Mouse (Mus musculus) splenic B cell, adult 2 months (primary cell): ENCODE measurements around the gene Scrt2.
"Not testable (repeated sequence)": the region's sequence is repeated elsewhere in the genome, so short reads cannot be mapped to it uniquely, and the experiment has no call there.

Source experiments
- DNase-seq: peaks from one replicate; pipeline ENCODE4 v3.0.0-alpha.2; 2011; ENCODE audit warnings: low read depth, low spot score
- H3K27me3 ChIP-seq: 2 replicates; pipeline ENCODE4 v1.6.1; 2012; ENCODE audit warnings: mild to moderate bottlenecking, low read length, moderate library complexity, mixed read lengths; ENCODE audit not compliant: control insufficient read depth, poor library complexity, insufficient read depth, severe bottlenecking
- H3K36me3 ChIP-seq: 2 replicates; pipeline ENCODE4 v1.6.1; 2012; ENCODE audit warnings: mild to moderate bottlenecking, low read length, moderate library complexity, mixed read lengths; ENCODE audit not compliant: control insufficient read depth, poor library complexity, insufficient read depth, severe bottlenecking

Scrt2 gene

DNA sequence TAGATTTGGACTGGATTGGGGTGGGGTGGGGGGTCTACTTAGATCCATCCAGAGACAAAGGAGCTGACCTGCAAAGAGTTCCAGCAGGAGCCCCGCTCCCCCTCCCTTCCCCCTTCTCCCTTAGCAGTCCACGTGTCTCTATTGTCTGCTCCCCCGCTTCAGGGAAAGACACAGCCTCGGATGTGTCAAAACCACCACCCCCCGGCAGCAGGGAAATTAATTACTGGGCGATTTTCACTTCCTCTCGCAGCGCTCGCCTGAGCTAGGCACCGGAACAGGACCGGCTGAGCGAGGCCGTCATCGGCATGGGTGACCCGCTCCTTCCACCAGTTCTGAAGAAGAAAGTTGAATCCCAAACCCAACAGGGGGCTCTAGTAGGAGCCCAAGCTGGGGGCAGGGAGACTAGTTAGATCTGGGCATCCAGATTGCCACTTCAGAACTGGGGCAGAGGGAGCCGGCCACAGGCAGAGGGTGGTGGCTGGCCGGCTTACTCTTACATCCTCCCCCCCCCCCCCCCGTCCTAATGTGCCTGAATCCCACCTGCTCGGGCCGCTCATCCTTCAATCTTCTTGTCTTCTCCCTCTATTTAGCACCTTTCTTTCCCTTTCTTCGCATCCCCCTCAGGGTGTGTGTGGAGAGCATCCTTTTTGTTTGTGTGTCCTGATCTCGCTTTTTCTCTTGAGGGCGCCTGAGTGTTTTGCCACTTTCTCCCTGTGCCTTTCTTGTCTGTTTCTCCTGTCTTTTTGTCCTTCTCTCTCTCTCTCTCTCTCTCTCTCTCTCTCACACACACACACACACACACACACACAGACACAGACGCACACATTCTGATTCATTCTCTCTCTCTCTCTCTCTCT lies at the start of gene Scrt2:
Gene Scrt2 (plus strand): TSS at position 845 of the 857 bp plus-strand sequence.
- H3K36me3 ChIP-seq, result no peaks in the 10 kb centered on the region
- H3K27me3 ChIP-seq, result no peaks in the 10 kb centered on the region; the same call in 1 of the 2 replicates
- peak; percentile 53 for DNase-seq

DNA sequence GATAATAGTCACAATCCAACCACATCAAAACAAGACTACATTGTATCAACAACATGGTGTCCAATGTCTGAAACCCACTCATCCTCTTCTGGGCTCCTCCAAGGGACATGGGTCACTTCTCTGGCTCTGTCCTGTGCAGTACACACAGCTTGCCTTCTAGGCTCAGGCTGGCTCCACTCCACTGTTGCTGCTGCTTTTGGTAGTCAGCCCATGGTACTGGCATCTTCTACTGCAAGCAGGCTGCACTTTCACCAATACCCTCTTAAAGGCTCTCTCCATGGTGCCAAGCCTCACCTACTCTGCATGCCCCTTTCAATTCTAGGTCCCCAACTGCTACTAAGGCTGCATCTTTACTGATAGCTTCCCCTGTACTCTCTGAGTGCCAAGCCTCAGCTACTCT lies 41.2 kb upstream of the Scrt2 start:
- H3K36me3 ChIP-seq, result no peaks in the 10 kb centered on the region
- DNase-seq, result no peak
- no peaks in the 10 kb centered on the region; the same call in 1 of the 2 replicates for H3K27me3 ChIP-seq

DNA sequence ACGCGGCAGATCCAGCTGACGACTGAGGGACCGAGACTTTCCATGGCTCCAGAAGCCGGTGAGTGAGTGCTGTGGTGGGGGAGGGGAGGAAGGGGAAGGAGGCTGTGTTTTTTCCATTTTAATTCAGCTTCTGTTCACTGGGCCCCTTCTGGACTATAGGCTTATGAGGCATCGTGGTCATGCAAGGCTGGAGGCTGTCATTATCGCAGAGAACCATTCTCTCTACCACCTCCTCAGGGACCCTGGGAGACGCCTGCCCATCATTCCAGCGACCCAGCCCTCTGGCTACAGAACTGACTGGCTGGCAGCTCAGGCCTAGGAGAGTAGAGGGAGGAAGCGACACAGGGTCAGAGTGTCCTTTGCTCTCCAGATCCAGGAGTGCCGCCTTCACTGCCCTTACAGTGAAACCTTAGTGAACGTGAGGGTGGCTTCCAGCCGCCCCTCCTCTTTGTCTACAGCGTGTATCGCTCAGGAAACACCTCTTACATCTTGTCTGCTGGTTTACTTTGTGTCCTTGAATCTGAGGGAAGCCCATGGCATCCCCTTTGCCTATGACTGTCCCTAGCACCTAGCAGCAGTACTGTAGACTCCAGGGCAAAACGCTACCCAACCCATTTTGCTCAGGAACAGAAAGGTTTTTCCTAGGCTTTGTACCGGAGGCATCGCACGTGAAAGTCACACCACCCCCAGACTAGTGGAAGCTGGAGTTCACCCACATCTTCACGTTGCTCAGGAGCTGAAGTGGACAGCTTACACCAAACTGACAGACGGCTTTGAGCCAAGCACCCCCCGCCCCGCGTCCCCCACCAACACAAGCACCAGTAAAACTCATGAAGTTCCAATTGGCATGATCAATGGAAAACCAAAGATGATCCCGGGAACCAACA lies 34.0 kb upstream of the Scrt2 start:
- DNase-seq, result no peak
- peaks cover 2% of the 10 kb centered on the region; the same call in 1 of the 2 replicates for H3K27me3 ChIP-seq
- no peaks in the 10 kb centered on the region for H3K36me3 ChIP-seq

DNA sequence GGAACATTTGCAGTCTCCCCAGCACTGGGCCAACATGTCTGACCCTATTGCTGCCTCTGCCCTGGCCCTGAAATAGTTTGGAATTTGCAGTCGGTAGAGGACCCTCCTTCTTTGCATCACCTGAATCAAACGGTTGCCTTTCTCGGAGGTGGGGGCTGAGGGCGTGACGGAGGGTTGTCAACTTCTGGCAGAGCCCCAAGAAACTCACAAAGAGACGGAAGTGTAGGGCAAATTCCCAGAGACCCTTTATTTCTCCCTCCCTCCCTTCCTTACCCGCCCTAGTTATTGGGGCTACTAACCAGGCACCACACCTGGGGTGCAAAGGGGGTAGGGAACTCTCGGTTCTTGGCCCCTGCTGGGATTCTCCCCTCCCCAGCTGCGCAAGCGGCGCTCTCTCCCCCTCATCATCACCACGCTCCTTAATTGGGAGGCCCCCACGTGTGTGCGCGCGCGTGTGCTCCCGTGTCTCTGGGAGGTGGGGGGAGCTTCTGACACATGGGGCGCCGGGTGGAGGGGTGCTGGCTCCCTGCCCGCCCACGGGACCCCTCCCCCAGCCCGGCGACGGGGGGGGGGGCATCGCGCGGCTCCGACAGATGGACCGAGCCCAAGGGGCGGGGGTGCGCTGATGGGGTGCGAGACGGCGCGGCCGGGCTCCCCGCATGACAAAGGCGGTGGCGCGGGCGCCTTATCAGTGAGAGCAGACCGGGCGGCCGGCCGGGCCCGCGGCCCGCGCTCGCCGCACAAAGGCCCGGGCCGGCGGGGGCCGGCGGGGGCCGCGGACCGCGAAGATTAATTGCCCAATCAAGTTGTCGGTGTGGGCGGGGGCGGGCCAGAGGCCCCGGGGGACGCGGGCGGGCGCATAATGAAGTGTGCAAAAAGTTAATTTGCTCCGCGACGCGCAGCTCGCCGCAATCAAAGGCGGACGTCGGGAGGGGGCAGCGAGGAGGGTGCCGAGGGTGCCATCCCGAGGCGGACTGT lies 33.0 kb upstream of the Scrt2 start:
- no peaks in the 10 kb centered on the region for H3K36me3 ChIP-seq
- DNase-seq, result no peak
- H3K27me3 ChIP-seq, result peaks cover 2% of the 10 kb centered on the region; the same call in 1 of the 2 replicates

DNA sequence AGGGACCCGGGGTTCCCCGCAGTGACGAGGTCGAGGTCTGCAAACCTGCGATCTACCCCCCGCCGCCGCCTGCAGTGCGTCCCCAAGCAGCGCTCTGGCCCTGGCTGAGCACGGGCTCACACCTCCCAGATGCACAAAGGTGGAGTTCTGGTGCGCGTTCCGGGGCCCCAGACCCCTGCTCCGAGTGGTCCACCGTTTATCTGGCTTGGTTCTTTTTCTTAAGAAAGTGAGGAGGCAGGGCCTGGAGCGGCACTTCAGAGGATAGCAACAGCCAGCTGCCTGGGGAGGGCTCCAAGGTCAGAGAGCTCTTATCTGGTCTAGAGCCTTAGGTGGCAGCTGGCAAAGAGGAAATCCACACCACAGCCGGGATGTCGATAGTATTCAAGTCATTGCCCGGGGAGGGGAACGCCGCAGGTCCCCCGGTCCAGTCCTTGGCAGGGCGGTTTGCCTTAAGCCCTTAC lies 32.3 kb upstream of the Scrt2 start:
- Histone ChIP-seq H3K36me3 (no peaks in the 10 kb centered on the region), H3K27me3 (peaks cover 2% of the 10 kb centered on the region; the same call in 1 of the 2 replicates)
- no peak for DNase-seq

DNA sequence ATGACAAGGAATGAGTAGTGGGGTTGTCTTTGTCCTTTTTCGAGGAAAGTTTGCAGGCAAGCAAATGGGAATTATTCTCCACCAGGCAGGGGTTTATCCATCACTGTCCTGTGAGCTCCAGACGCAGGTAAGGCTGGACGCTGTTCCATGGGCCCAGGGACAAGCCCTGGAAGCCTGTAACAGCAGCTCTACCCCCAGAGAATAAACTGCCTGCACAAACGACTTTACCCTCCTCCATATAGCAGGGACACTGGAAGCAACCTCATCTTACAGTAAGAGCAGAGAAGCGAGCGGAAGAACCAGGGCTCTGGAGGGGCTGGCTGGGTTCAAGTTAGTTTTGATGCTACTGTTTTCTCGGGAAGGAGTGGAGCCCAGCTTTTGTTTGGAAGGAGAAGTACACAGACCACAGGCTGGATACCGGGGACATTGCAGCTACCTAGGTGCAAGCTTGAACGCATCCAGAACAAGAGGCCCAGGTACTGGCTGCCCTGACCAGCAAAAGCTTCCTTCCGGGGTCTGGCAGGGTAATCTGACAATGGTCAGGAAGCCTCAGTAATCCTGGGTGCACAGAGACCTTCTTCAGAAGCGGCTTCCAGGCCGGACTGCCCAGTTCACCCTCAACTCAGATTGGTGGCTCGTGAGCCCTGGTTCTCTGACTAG lies 31.6 kb upstream of the Scrt2 start:
- no peak for DNase-seq
- Histone ChIP-seq H3K36me3 (no peaks in the 10 kb centered on the region), H3K27me3 (peaks cover 2% of the 10 kb centered on the region; the same call in 1 of the 2 replicates)

DNA sequence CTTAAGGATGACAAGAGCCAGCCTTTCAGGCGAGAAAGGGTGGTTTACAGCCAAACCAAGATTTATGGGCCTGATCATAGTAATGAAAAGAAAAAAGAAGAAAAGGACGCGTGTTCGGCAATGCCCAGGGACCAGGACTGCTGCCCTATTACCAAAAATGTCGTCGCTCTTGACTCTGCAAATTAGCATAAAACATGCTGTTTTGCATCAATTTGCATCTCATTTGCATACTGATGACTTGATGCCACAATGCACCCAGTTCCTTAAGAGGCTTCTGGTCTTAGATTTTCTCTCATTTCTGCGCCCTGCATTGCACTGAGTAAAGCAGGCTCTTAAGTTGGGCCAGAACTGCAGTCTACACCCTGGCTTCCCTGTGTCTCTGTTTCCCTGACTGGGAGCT lies 31.0 kb upstream of the Scrt2 start:
- peak; percentile 7 for DNase-seq
- Histone ChIP-seq H3K36me3 (no peaks in the 10 kb centered on the region), H3K27me3 (peaks cover 2% of the 10 kb centered on the region; the same call in 1 of the 2 replicates)

DNA sequence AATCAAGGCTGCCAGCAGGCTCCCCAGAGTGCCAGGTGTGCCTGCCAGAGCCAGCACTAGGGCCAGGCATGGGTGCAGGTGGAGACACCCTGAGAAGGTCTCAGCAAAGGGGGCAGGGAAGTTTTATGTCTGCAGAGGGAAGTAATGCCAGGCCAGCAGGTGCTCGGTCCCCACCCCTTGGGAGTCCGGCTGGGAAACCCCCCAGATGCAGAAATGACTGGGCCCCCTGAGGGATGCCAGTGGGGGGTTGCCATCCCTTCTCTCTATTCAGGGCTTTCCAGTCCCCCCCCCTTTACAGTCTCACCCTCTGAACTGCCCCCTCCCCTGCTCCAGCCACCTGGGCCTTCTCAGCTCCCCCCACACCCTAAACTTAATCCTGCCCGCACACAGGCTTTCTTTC lies 29.3 kb upstream of the Scrt2 start:
- DNase-seq, result no peak
- Histone ChIP-seq H3K36me3 (no peaks in the 10 kb centered on the region), H3K27me3 (peaks cover 2% of the 10 kb centered on the region; the same call in 1 of the 2 replicates)

DNA sequence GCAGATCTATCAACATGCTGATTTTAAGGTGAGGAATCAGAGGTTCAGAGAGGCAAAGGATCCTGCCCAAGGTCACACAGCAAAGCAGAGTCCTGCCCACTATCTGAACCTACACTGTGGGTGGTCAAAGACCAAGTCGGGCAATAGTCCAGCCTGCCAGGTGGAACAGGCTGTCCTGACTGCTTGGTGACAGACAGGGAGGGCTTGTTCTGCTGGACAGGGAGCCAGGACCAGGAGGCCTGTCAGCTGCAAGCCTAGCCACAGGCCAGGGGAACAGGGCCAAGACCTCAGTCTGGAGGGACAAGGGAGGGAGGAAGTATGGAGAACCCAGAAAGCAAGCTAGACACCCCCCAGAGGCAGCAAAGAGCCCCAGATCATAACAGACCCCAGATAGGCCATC lies 25.9 kb upstream of the Scrt2 start:
- no peak for DNase-seq
- H3K36me3 ChIP-seq, result no peaks in the 10 kb centered on the region

DNA sequence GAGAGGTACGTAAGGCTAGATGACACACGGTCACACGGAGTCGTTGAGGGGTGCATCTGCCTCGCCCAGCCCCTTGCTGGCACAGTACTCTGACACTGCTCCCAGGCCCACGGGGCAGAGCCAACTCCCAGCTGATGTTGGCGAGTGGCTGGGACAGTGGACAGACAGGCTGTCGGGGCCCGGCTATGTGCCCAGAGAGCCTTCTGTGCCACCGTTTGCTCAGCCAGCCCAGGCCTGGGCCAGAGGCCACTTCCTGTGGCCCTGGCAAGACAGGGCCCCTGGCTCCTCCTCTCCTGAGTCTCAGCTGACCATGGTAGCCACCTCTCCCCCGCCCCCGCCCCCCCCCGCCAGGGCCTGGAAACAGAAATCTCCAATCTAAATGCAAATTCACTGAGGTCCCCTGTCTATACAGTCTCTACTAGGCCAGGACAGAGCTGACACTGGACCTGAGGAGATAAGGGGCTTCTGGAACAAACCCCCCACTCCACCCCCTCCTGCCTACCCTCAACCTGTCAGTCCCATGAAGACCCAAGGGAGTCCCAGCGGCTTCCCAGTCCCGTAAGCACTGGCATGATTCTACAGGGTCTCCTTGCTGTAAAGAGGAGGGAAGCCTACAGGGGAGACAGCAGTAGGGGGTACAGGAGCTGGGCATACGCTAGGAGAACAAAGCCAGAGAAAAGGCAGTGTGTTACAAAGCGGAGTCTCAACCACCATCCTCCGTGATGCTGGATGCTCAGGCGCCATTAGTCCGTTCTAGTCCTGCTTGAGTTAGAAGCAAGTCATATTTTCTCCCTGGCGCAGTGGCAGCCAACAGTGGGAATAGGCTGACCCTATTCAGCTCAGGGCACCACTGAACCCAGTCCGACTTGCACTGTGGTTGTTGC lies 24.7 kb upstream of the Scrt2 start:
- no peaks in the 10 kb centered on the region for H3K36me3 ChIP-seq
- DNase-seq, result no peak

More for the DNA sequence above, 25.9 kb upstream of the Scrt2 start:
- peaks cover 1% of the 10 kb centered on the region; the same call in 1 of the 2 replicates for H3K27me3 ChIP-seq

DNA sequence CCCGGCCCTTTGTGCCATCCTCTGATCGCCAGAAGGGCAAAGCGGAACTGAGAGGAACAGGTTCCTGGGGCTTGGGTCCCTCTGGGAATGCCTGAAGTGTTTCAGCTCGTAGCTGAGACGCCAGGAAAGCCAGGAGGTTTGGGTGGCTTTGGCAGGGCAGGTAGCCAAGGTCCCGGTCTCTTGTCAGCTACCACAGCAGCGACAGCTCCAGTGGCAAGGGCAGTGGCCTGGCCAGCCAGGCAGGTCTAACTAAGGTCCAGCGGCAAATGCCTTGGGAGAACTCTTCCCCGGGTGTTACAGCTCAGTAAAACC lies 24.1 kb upstream of the Scrt2 start:
- DNase-seq, result no peak
- H3K36me3 ChIP-seq, result no peaks in the 10 kb centered on the region
- no peaks in the 10 kb centered on the region for H3K27me3 ChIP-seq

More for the DNA sequence above, 24.7 kb upstream of the Scrt2 start:
- no peaks in the 10 kb centered on the region for H3K27me3 ChIP-seq

DNA sequence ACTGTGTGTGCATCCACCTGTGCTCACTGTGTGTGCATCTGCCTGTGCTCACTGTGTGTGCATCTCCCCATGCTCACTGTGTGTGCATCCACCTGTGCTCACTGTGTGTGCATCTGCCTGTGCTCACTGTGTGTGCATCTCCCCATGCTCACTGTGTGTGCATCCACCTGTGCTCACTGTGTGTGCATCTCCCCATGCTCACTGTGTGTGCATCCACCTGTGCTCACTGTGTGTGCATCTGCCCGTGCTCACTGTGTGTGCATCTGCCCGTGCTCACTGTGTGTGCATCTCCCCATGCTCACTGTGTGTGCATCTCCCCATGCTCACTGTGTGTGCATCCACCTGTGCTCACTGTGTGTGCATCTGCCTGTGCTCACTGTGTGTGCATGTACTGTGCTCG lies 18.5 kb upstream of the Scrt2 start:
- not testable (repeated sequence) for DNase-seq, H3K36me3 ChIP-seq, H3K27me3 ChIP-seq
